Mouse (Mus musculus) stomach, postnatal 0 days (tissue): ENCODE measurements around the gene Rnase4.

Experiments
- CTCF ChIP-seq: IDR thresholded peaks from 2 replicates; pipeline ENCODE4 v1.5.1; 2016; ENCODE audit warnings: antibody characterized with exemption, low read depth, mild to moderate bottlenecking, moderate library complexity
- EP300 ChIP-seq: optimal IDR thresholded peaks from 2 replicates; pipeline ENCODE3; 2016; ENCODE audit warnings: antibody characterized with exemption

DNA sequence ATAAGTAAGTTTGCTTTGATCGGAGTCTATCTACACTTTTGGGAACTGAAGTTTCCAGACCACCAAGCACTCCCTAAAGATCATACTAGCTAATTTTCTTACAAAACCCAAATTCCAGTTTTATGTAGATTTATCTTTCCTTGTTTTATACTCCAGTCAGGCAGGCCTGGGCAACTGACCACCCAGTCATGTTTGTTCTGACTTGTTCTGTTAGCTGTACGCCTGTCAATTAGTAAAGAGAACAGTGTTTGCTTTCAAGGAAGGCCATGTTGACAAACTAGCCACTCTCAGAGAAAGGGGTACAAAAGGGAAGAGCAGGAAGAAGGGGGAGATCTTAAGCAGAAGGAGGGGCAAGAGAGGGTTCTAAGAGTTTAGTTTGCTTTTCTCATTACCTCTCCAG is 13.5 kb downstream of the Rnase4 start:
- no peak for TF ChIP-seq EP300
- TF ChIP-seq CTCF: no peak
